Comparison of ENCODE assay signal across 28 mouse cellular contexts in genomic region chr12:81863949-81864348, GRCm38 (mm10). TPM values are rescaled to one million over a fixed set of nuclear protein-coding genes. Genes with fewer than 3 reads are reported as not detected.
DNase-seq lines count a peak whose midpoint lies in the region; ATAC-seq and TF ChIP-seq lines count a peak whose summit lies in the region.
"Had no signal": no experiment of that assay in that cellular context is flagged by ENCODE, and none has a peak within 500 bp of the region (broad histone marks: within the 10 kb centered on the region; RNA-seq: fewer than 3 reads in every experiment).

No protein-coding gene starts in this region.

- WGBS in heart, embryonic 10.5 days = 85% methylated on average over 4 of the region's 4 CpGs
- 85% methylated on average over 4 of the region's 4 CpGs for WGBS in heart, postnatal 0 days
- WGBS in liver, embryonic 11.5 days = 87% methylated on average over 4 of the region's 4 CpGs
- 71% methylated on average over 4 of the region's 4 CpGs for WGBS in liver, embryonic 12.5 days (ENCODE audit: insufficient replicate concordance)

- no peak for TF ChIP-seq EP300 in heart, postnatal 0 days (IDR thresholded peaks at IDR 0.05; ENCODE audit: low read depth)
- peak; percentile 54; the same call in 1 of the 2 replicates for TF ChIP-seq EP300 in CH12.LX (IDR thresholded peaks at IDR 0.05; ENCODE audit: low read length)

- no peak for ATAC-seq in heart, postnatal 0 days (ENCODE audit: insufficient read depth, low read depth)
- ATAC-seq in liver, embryonic 11.5 days (replicated peaks; ENCODE audit: low FRiP score) = no peak
- ATAC-seq in liver, embryonic 12.5 days = no peak
- ATAC-seq: activated CD4-positive, CD25-positive, alpha-beta regulatory T cell, adult 4 months; CD4-positive, CD25-positive, alpha-beta regulatory T cell, adult 4 months; forebrain, embryonic 15.5 days; intestine, embryonic 16.5 days had no signal

- 0 out of 2 replicates have a peak, but pooled peaks cover 3% of the 10 kb centered on the region for H3K36me3 ChIP-seq in heart, embryonic 10.5 days
- H3K36me3 ChIP-seq in heart, postnatal 0 days (replicated peaks; ENCODE audit: control insufficient read depth, insufficient read depth, low read length) = no peaks in the 10 kb centered on the region; the same call in 1 of the 2 replicates
- no peaks in the 10 kb centered on the region for H3K36me3 ChIP-seq in liver, embryonic 11.5 days (ENCODE audit: control insufficient read depth, insufficient read depth, low read length)
- no peaks in the 10 kb centered on the region for H3K36me3 ChIP-seq in liver, embryonic 12.5 days
- H3K36me3 ChIP-seq in CH12.LX (replicated peaks in 1 of 2; ENCODE audit: control insufficient read depth in 1 of 2, insufficient read depth in 1 of 2, low read length in 1 of 2) = peaks cover 10 to 35% of the 10 kb centered on the region in 2 experiments
- H3K36me3 ChIP-seq: embryonic facial prominence, embryonic 10.5 days; embryonic facial prominence, embryonic 13.5 days; forebrain, embryonic 12.5 days; forebrain, embryonic 15.5 days; heart, embryonic 15.5 days; hindbrain, embryonic 12.5 days; hindbrain, embryonic 15.5 days had no signal

- in situ Hi-C loops in CH12.LX (cut with MboI; ENCODE audit: low pct_ligation_motif_present, low pct_unique_long_range_greater_than_20kb, low sequenced_read_pairs) = loop anchor here (5.0 to 10.0 kb wide), 2 partner anchors 33 to 69 kb away; no protein-coding TSS in a partner anchor

- no peaks in the 10 kb centered on the region for H3K27me3 ChIP-seq in heart, embryonic 10.5 days (ENCODE audit: insufficient read depth, poor library complexity, severe bottlenecking)
- no peaks in the 10 kb centered on the region for H3K27me3 ChIP-seq in heart, postnatal 0 days (ENCODE audit: control insufficient read depth, insufficient read depth, low read length)
- no peaks in the 10 kb centered on the region for H3K27me3 ChIP-seq in liver, embryonic 11.5 days (replicated peaks; ENCODE audit: control insufficient read depth, insufficient read depth, low read length)
- H3K27me3 ChIP-seq in liver, embryonic 12.5 days (replicated peaks) = peaks cover 36% of the 10 kb centered on the region
- no peaks in the 10 kb centered on the region for H3K27me3 ChIP-seq in CH12.LX (replicated peaks)
- H3K27me3 ChIP-seq: embryonic facial prominence, embryonic 13.5 days; forebrain, embryonic 12.5 days; forebrain, embryonic 15.5 days; heart, embryonic 15.5 days; hindbrain, embryonic 12.5 days; hindbrain, embryonic 15.5 days had no signal

- no peak overlapping the region for H3K27ac ChIP-seq in heart, embryonic 10.5 days
- H3K27ac ChIP-seq in heart, postnatal 0 days (ENCODE audit: low read depth) = 0 out of 2 replicates have a peak overlapping the region, but pooled peaks have one; percentile 96
- no peak overlapping the region for H3K27ac ChIP-seq in liver, embryonic 11.5 days (ENCODE audit: low read depth, low read length)
- H3K27ac ChIP-seq in liver, embryonic 12.5 days = no peak overlapping the region
- 0 out of 2 replicates have a peak overlapping the region, but pooled peaks have one; percentile 7 for H3K27ac ChIP-seq in CH12.LX (ENCODE audit: insufficient read depth, low read depth)
- H3K27ac ChIP-seq: embryonic facial prominence, embryonic 10.5 days; embryonic facial prominence, embryonic 13.5 days; forebrain, embryonic 12.5 days; forebrain, embryonic 15.5 days; hindbrain, embryonic 12.5 days; hindbrain, embryonic 15.5 days had no signal

- peaks cover 52% of the 10 kb centered on the region for H3K4me1 ChIP-seq in heart, embryonic 10.5 days
- H3K4me1 ChIP-seq in heart, postnatal 0 days (ENCODE audit: control insufficient read depth, insufficient read depth) = peaks cover 42% of the 10 kb centered on the region
- H3K4me1 ChIP-seq in liver, embryonic 11.5 days (replicated peaks; ENCODE audit: control insufficient read depth, insufficient read depth, low read length) = peaks cover 13% of the 10 kb centered on the region
- H3K4me1 ChIP-seq in liver, embryonic 12.5 days = peaks cover 25% of the 10 kb centered on the region
- H3K4me1 ChIP-seq in CH12.LX (ENCODE audit: control insufficient read depth in 1 of 2, insufficient read depth in 2 of 2) = peaks cover 24 to 69% of the 10 kb centered on the region in 2 experiments

- H3K79me2 ChIP-seq in CH12.LX (replicated peaks; ENCODE audit: control insufficient read depth, extremely low read depth, insufficient read depth, poor library complexity, severe bottlenecking) = peaks cover 83% of the 10 kb centered on the region

- H3K4me3 ChIP-seq in heart, embryonic 10.5 days = no peak overlapping the region
- no peak overlapping the region for H3K4me3 ChIP-seq in heart, postnatal 0 days (ENCODE audit: low read depth, low read length)
- no peak overlapping the region for H3K4me3 ChIP-seq in liver, embryonic 11.5 days (ENCODE audit: low read depth, low read length)
- H3K4me3 ChIP-seq in liver, embryonic 12.5 days = no peak overlapping the region
- peak overlapping the region in 1 of 3 experiments; percentile 88 for H3K4me3 ChIP-seq in CH12.LX (replicated peaks in 1 of 3; ENCODE audit: low read depth in 2 of 3, low read length in 2 of 3, poor library complexity in 1 of 3)
- H3K4me3 ChIP-seq: embryonic facial prominence, embryonic 10.5 days; embryonic facial prominence, embryonic 13.5 days; erythroblast, embryonic 14.5 days; forebrain, embryonic 12.5 days; forebrain, embryonic 15.5 days; heart, embryonic 15.5 days; hindbrain, embryonic 12.5 days; hindbrain, embryonic 15.5 days had no signal

- TF ChIP-seq RAD21 in CH12.LX (IDR thresholded peaks at IDR 0.05; ENCODE audit: low read depth, low read length) = no peak

- H3K9ac ChIP-seq in heart, postnatal 0 days (replicated peaks; ENCODE audit: low read depth, low read length) = no peak overlapping the region
- H3K9ac ChIP-seq in liver, embryonic 11.5 days (ENCODE audit: low read depth, low read length) = no peak overlapping the region
- H3K9ac ChIP-seq in liver, embryonic 12.5 days = no peak overlapping the region
- no peak overlapping the region for H3K9ac ChIP-seq in CH12.LX (ENCODE audit: insufficient read depth, low read depth)
- H3K9ac ChIP-seq: embryonic facial prominence, embryonic 13.5 days; forebrain, embryonic 12.5 days; forebrain, embryonic 15.5 days; heart, embryonic 15.5 days; hindbrain, embryonic 12.5 days; hindbrain, embryonic 15.5 days had no signal

- TF ChIP-seq POLR2A in CH12.LX (IDR thresholded peaks at IDR 0.05; ENCODE audit: low read depth, low read length) = no peak

- TF ChIP-seq CTCF in heart, postnatal 0 days (IDR thresholded peaks at IDR 0.05; ENCODE audit: low read depth) = no peak
- no peak for TF ChIP-seq CTCF in CH12.LX (conservative IDR thresholded peaks at IDR 0.05 in 1 of 2, IDR thresholded peaks at IDR 0.05 in 1 of 2; ENCODE audit: low read depth in 2 of 2, low read length in 2 of 2)

- intact Hi-C loops in heart, postnatal 25 days (cut with DNase I) = no loop called here

- peak; percentile 14 for DNase-seq in heart, embryonic 10.5 days (ENCODE audit: low spot score)
- no peak for DNase-seq in heart, postnatal 25 days (ENCODE audit: low spot score)
- no peak for DNase-seq in heart, postnatal 0 days (ENCODE audit: low spot score)
- no peak for DNase-seq in heart, postnatal 4 days
- DNase-seq in liver, embryonic 11.5 days (ENCODE audit: low spot score) = peak; percentile 10
- DNase-seq in CH12.LX (ENCODE audit: extremely low read depth) = no peak
- DNase-seq: adrenal gland, adult 8-10 months; adrenal gland, postnatal 25 days; cerebellum, adult 11-12 months; cerebellum, adult 8-10 months; cerebellum, postnatal 10 days; cerebellum, postnatal 36 days; embryo, embryonic 11 days; gastrocnemius, postnatal 10 days; gastrocnemius, postnatal 36 days; kidney, adult 18-20 months had no signal

- H3K4me2 ChIP-seq in heart, postnatal 0 days (ENCODE audit: low read depth, low read length) = no peak overlapping the region
- H3K4me2 ChIP-seq in liver, embryonic 11.5 days = no peak overlapping the region
- H3K4me2 ChIP-seq in liver, embryonic 12.5 days = no peak overlapping the region
- H3K4me2 ChIP-seq in CH12.LX (ENCODE audit: insufficient read depth, low read depth, poor library complexity, severe bottlenecking) = peak overlapping the region; percentile 35; the same call in 1 of the 2 replicates
- H3K4me2 ChIP-seq: embryonic facial prominence, embryonic 13.5 days; forebrain, embryonic 12.5 days; forebrain, embryonic 15.5 days; heart, embryonic 15.5 days; hindbrain, embryonic 12.5 days; hindbrain, embryonic 15.5 days had no signal

- no peaks in the 10 kb centered on the region for H3K9me3 ChIP-seq in heart, embryonic 10.5 days
- no peaks in the 10 kb centered on the region for H3K9me3 ChIP-seq in heart, postnatal 0 days (replicated peaks; ENCODE audit: control insufficient read depth, low read length)
- no peaks in the 10 kb centered on the region for H3K9me3 ChIP-seq in liver, embryonic 11.5 days (ENCODE audit: control insufficient read depth, low read length)
- no peaks in the 10 kb centered on the region for H3K9me3 ChIP-seq in liver, embryonic 12.5 days (replicated peaks)
- no peaks in the 10 kb centered on the region for H3K9me3 ChIP-seq in CH12.LX (replicated peaks; ENCODE audit: low read length)
- H3K9me3 ChIP-seq: embryonic facial prominence, embryonic 10.5 days; embryonic facial prominence, embryonic 13.5 days; forebrain, embryonic 12.5 days; forebrain, embryonic 15.5 days; heart, embryonic 15.5 days; hindbrain, embryonic 12.5 days; hindbrain, embryonic 15.5 days had no signal

- dilution Hi-C loops in CH12.LX (cut with MboI; ENCODE audit: extremely low pct_ligation_motif_present, extremely low pct_unique_long_range_greater_than_20kb, low sequenced_read_pairs) = no loop called here

TF ChIP-seq in CH12.LX, 34 proteins besides CTCF, POLR2A, EP300 and RAD21 (continues in another document):
- no peak for TF ChIP-seq POLR2AphosphoS2 (IDR thresholded peaks at IDR 0.05; ENCODE audit: low read depth, low read length)
- TF ChIP-seq ZMIZ1 (IDR thresholded peaks at IDR 0.05; ENCODE audit: low read depth, low read length) = no peak
- TF ChIP-seq SMC3 (IDR thresholded peaks at IDR 0.05; ENCODE audit: low read depth, low read length) = no peak
- no peak for TF ChIP-seq HCFC1 (IDR thresholded peaks at IDR 0.05; ENCODE audit: low read depth, low read length)
- TF ChIP-seq RCOR1 (conservative IDR thresholded peaks at IDR 0.05; ENCODE audit: low read depth, low read length) = no peak

RNA-seq across cellular contexts. Expression of gene Pcnx, which starts 4.1 kb away (rescaled TPM):
- polyA plus RNA-seq in heart, embryonic 10.5 days (2016; fragmentation: Nextera tagmentation; extraction: Ambion mirVana) = 9.8 and 13.1 TPM in 2 replicates
- 10 to 100 TPM; 50.6 to 57.9 TPM for total RNA-seq in heart, postnatal 25 days (2021)
- total RNA-seq in heart, postnatal 0 days (2014; rRNA removed; ENCODE audit: low replicate concordance) = 34.9 and 37.4 TPM in 2 replicates
- 7.1 and 9.3 TPM in 2 replicates for polyA plus RNA-seq in heart, postnatal 0 days (2015; fragmentation: Nextera tagmentation; extraction: Ambion mirVana)
- total RNA-seq in heart, postnatal 4 days (2021) = 10 to 100 TPM; 71.6 to 86.7 TPM
- 7.9 and 9.4 TPM in 2 replicates for polyA plus RNA-seq in liver, embryonic 11.5 days (2014; fragmentation: Nextera tagmentation; extraction: Ambion mirVana)
- polyA plus RNA-seq in liver, embryonic 12.5 days (2016; fragmentation: Nextera tagmentation; extraction: Ambion mirVana) = 2.7 TPM in 2 replicates
- total RNA-seq in CH12.LX (2012; rRNA removed) (45.3 and 68.2 TPM in 2 replicates), CH12.LX (2014; rRNA removed) (16.2 and 16.4 TPM in 2 replicates)
- 78.7 and 89.1 TPM in 2 replicates for polyA plus RNA-seq in CH12.LX (2012; ENCODE audit: insufficient read length, low read depth)

Comparison
In these comparisons a context has a peak if more than half of its experiments do, and no peak if none do; other contexts are left out.
1. DNase-seq: peak in heart, embryonic 10.5 days (single experiment) and liver, embryonic 11.5 days (single experiment); none in heart, postnatal 25 days (single experiment), heart, postnatal 0 days (single experiment), heart, postnatal 4 days (single experiment) and CH12.LX (single experiment).
2. H3K27ac ChIP-seq: peak in heart, postnatal 0 days (single experiment) and CH12.LX (single experiment); none in heart, embryonic 10.5 days (single experiment), liver, embryonic 11.5 days (single experiment) and liver, embryonic 12.5 days (single experiment).